Mouse (Mus musculus) layer of hippocampus, postnatal 14 days (tissue): ENCODE data around the gene Rapgef2. TPM values are rescaled to one million over a fixed set of nuclear protein-coding genes. Genes with fewer than 3 reads are reported as not detected.
A peak's percentile ranks its signal among the peaks of the same experiment; 100 is the strongest.

Experiments used
- DNase-seq, 2 experiments: peaks; one replicate each; pipeline ENCODE4 v3.0.0; 2021 to 2022; ENCODE audit warnings: low spot score in 2 of 2, mixed read lengths in 1 of 2
- long read RNA-seq, 2 experiments: library from polyadenylated mRNA; stranded (forward); transcript quantifications; one replicate each; pipeline ENCODE4 v2.0.0; 2021
- total RNA-seq, 2 experiments: library from RNA; stranded (reverse); gene quantifications; 2 replicates each; pipeline ENCODE4 v1.2.3; 2021

Rapgef2 gene
- total RNA-seq, result 100 to 1,000 TPM; 121 to 131 TPM
- long read RNA-seq, experiment 1, full-length matches to known transcripts, result 5 of 30 reads
- long read RNA-seq, experiment 1, partial matches to known transcripts, result 18 of 30 reads
- long read RNA-seq, experiment 1, other reads (novel, unspliced or antisense), result 7 of 30 reads
- long read RNA-seq, experiment 2, full-length matches to known transcripts, result 1 of 26 reads
- long read RNA-seq, experiment 2, partial matches to known transcripts, result 18 of 26 reads
- long read RNA-seq, experiment 2, other reads (novel, unspliced or antisense), result 7 of 26 reads

- DNase-seq, result peak; percentile 56 to 64
Observed at GRCm38 (mm10) chr3:79286376-79287107, at the start of gene Rapgef2. Rapgef2 (minus strand) TSS chr3:79286517.

GRCm38 (mm10) chr3:79333643-79334200 lies 47.4 kb upstream of the Rapgef2 start:
- DNase-seq, result no peak

GRCm38 (mm10) chr3:79333051-79333450 lies 46.7 kb upstream of the Rapgef2 start:
- DNase-seq, result no peak

- DNase-seq, result no peak
Observed at GRCm38 (mm10) chr3:79329691-79330315, 43.5 kb upstream of the Rapgef2 start.

GRCm38 (mm10) chr3:79324697-79325526 lies 38.6 kb upstream of the Rapgef2 start:
- DNase-seq, result no peak

GRCm38 (mm10) chr3:79314006-79314698 lies 27.8 kb upstream of the Rapgef2 start:
- DNase-seq, result peak; percentile 48 to 78

- DNase-seq, result no peak
Observed at GRCm38 (mm10) chr3:79311895-79312294, 25.6 kb upstream of the Rapgef2 start.

GRCm38 (mm10) chr3:79310184-79310583 lies 23.9 kb upstream of the Rapgef2 start:
- DNase-seq, result no peak

- DNase-seq, result no peak
Observed at GRCm38 (mm10) chr3:79308605-79309004, 22.3 kb upstream of the Rapgef2 start.

- DNase-seq, result no peak
Observed at GRCm38 (mm10) chr3:79299401-79299800, 13.1 kb upstream of the Rapgef2 start.

- DNase-seq, result no peak
Observed at GRCm38 (mm10) chr3:79297281-79297680, 11.0 kb upstream of the Rapgef2 start.

- DNase-seq, result no peak
Observed at GRCm38 (mm10) chr3:79296586-79296985, 10.3 kb upstream of the Rapgef2 start.

- DNase-seq, result no peak
Observed at GRCm38 (mm10) chr3:79296049-79296448, 9.7 kb upstream of the Rapgef2 start.

GRCm38 (mm10) chr3:79294701-79295100 lies 8.4 kb upstream of the Rapgef2 start:
- DNase-seq, result no peak

- no peak for DNase-seq
Observed at GRCm38 (mm10) chr3:79293023-79293422, 6.7 kb upstream of the Rapgef2 start.

GRCm38 (mm10) chr3:79289050-79289449 lies 2.7 kb upstream of the Rapgef2 start:
- DNase-seq, result no peak

GRCm38 (mm10) chr3:79287699-79288458 lies 1.6 kb upstream of the Rapgef2 start:
- DNase-seq, result no peak

- peak; percentile 91 to 95 for DNase-seq
Observed at GRCm38 (mm10) chr3:79287108-79287576, 825 bp upstream of the Rapgef2 start.

- no peak for DNase-seq
Observed at GRCm38 (mm10) chr3:79286031-79286375, 314 bp downstream of the Rapgef2 start.
